Mouse (Mus musculus) bone marrow, adult 2 months (tissue): Measurements from ENCODE around the gene Hddc3.

ENCODE experiments used
- CTCF ChIP-seq: fragments of 200-500 bp; IDR thresholded peaks from 2 replicates; pipeline ENCODE4 v1.5.1; 2011; ENCODE audit warnings: low read length, control low read depth; ENCODE audit not compliant: control insufficient read depth, insufficient read depth
- POLR2A ChIP-seq: fragments of 200-500 bp; IDR thresholded peaks from 2 replicates; pipeline ENCODE4 v1.6.1; 2011; ENCODE audit warnings: low read depth, mild to moderate bottlenecking, control low read depth, low read length, borderline replicate concordance; ENCODE audit not compliant: control insufficient read depth

- TF ChIP-seq CTCF (no peak), POLR2A (peak; percentile 46; the same call in 1 of the 2 replicates)
Measured at GRCm38 (mm10) chr7:80387033-80387632, 44.2 kb downstream of the Hddc3 start.
